Mouse (Mus musculus) T-helper 17 cell (primary cell): ENCODE results near the gene Tekt5.

ENCODE experiments used
- in situ Hi-C, 2 experiments: fragments of 300-600 bp; cut with MboI, MseI; formaldehyde crosslinking; loops; 1 replicate in 1 of 2; 2 replicates in 1 of 2; pipeline ENCODE4 v1.15.1; 2025; ENCODE audit warnings: high pct_unique_total_duplicates in 2 of 2

The Tekt5 gene

GRCm38 (mm10) chr16:10394699-10395540, at the start of gene Tekt5:
Gene Tekt5 (minus strand): TSS chr16:10395490.
- in situ Hi-C loops: loop anchor here (5.0 kb wide), 1 partner anchor 118 kb away; no protein-coding TSS in a partner anchor

- in situ Hi-C loops: no loop called here
Measured at GRCm38 (mm10) chr16:10443723-10444122, 48.4 kb upstream of the Tekt5 start.

GRCm38 (mm10) chr16:10441761-10442160, 46.5 kb upstream of the Tekt5 start:
- in situ Hi-C loops: no loop called here

GRCm38 (mm10) chr16:10441328-10441727, 46.0 kb upstream of the Tekt5 start:
- in situ Hi-C loops: no loop called here

- in situ Hi-C loops: no loop called here
Measured at GRCm38 (mm10) chr16:10438055-10438454, 42.8 kb upstream of the Tekt5 start.

- in situ Hi-C loops: no loop called here
Measured at GRCm38 (mm10) chr16:10436166-10436565, 40.9 kb upstream of the Tekt5 start.

- in situ Hi-C loops: no loop called here
Measured at GRCm38 (mm10) chr16:10433344-10433743, 38.1 kb upstream of the Tekt5 start.

- in situ Hi-C loops: no loop called here
Measured at GRCm38 (mm10) chr16:10432387-10432786, 37.1 kb upstream of the Tekt5 start.

- in situ Hi-C loops: no loop called here
Measured at GRCm38 (mm10) chr16:10431911-10432310, 36.6 kb upstream of the Tekt5 start.

- in situ Hi-C loops: loop anchor here (5.0 kb wide), 2 partner anchors 97 to 107 kb away; no protein-coding TSS in a partner anchor
Measured at GRCm38 (mm10) chr16:10420447-10421054, 25.3 kb upstream of the Tekt5 start.

- in situ Hi-C loops: loop anchor here in 1 of 2 experiments (10.0 kb wide), 1 partner anchor 447 kb away; no protein-coding TSS in a partner anchor
Measured at GRCm38 (mm10) chr16:10417723-10418259, 22.5 kb upstream of the Tekt5 start.

GRCm38 (mm10) chr16:10416866-10417265, 21.6 kb upstream of the Tekt5 start:
- in situ Hi-C loops: loop anchor here in 1 of 2 experiments (10.0 kb wide), 1 partner anchor 448 kb away; no protein-coding TSS in a partner anchor

GRCm38 (mm10) chr16:10415976-10416375, 20.7 kb upstream of the Tekt5 start:
- in situ Hi-C loops: loop anchor here in 1 of 2 experiments (10.0 kb wide), 1 partner anchor 449 kb away; no protein-coding TSS in a partner anchor

- in situ Hi-C loops: loop anchor here (5.0 to 10.0 kb wide), 2 partner anchors 453 to 1040 kb away; no protein-coding TSS in a partner anchor
Measured at GRCm38 (mm10) chr16:10411764-10412746, 16.8 kb upstream of the Tekt5 start, which contains the start of gene Nubp1. Gene Nubp1 (plus strand): TSS chr16:10411948.

- in situ Hi-C loops: loop anchor here (5.0 kb wide), 1 partner anchor 122 kb away; no protein-coding TSS in a partner anchor
Measured at GRCm38 (mm10) chr16:10399160-10399559, 3.9 kb upstream of the Tekt5 start.

- in situ Hi-C loops: loop anchor here (5.0 kb wide), 1 partner anchor 121 kb away; no protein-coding TSS in a partner anchor
Measured at GRCm38 (mm10) chr16:10398755-10399154, 3.5 kb upstream of the Tekt5 start.

- in situ Hi-C loops: no loop called here
Measured at GRCm38 (mm10) chr16:10392587-10392986, 2.7 kb downstream of the Tekt5 start.

GRCm38 (mm10) chr16:10388634-10389365, 6.5 kb downstream of the Tekt5 start:
- in situ Hi-C loops: no loop called here

- in situ Hi-C loops: no loop called here
Measured at GRCm38 (mm10) chr16:10385261-10385660, 10.0 kb downstream of the Tekt5 start.

GRCm38 (mm10) chr16:10384544-10384943, 10.7 kb downstream of the Tekt5 start:
- in situ Hi-C loops: no loop called here
